Mouse (Mus musculus): ENCODE data around the gene Shisa8. TPM values are rescaled to one million over a fixed set of nuclear protein-coding genes. Genes with fewer than 3 reads are reported as not detected.

Shisa8 gene
- total RNA-seq, 2 experiments from 2014 or later = 0.23 TPM; not detected in 1

- no peak for DNase-seq (ENCODE audit: low spot score in 2 of 2)
These were observed 11.3 kb upstream of the Shisa8 start, which contains the start of gene Tnfrsf13c for GRCm38 (mm10) chr15:82223657-82224601. TSS of gene Tnfrsf13c (minus strand) at chr15:82224369.

GRCm38 (mm10) chr15:82223251-82223650 is 10.6 kb upstream of the Shisa8 start:
- no peak for DNase-seq (ENCODE audit: low spot score in 2 of 2)

DNA sequence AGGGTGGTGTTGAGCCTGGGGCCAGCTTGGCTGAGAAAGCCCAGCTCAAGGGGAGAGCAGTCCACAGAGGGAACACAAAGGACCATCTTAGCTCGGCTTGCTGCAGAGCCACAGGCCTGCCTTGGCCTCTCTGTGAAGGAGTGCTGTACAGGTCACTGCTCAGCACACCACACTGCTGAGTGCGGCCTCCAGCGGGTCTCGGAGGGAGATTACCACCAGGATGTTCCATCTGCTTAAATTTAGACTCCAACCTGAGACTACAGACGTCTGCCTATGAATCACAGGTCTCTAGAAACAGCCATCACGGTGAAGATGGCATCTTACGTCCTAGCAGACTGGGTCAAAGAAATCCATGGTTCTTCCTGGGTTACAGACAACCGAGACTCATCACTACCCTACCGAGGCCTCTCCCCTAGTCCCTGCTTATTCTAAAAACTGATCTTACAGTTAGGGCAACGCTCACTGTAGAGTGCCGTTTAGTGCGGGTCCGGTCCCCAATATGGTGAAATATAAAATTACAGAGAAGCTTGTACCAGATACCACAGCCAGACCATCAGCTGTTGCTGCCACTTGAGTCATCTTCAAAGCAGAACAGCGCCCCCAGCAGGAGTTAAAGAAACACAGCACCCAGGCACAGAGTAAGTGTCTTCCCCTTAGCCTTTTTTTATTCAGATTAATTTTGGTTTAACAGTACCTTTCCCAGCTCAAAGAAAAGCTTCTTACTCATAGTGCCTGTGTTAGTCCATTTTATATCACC is 8.7 kb upstream of the Shisa8 start:
- no peak for DNase-seq (ENCODE audit: low spot score in 2 of 2)

- DNase-seq (ENCODE audit: low spot score in 2 of 2) = no peak
These were observed 7.5 kb upstream of the Shisa8 start for GRCm38 (mm10) chr15:82220003-82220675.

- DNase-seq (ENCODE audit: low spot score in 2 of 2) = no peak
These were observed 6.4 kb upstream of the Shisa8 start for GRCm38 (mm10) chr15:82218778-82219666.

GRCm38 (mm10) chr15:82217980-82218379 is 5.4 kb upstream of the Shisa8 start:
- no peak for DNase-seq (ENCODE audit: low spot score in 2 of 2)

- DNase-seq (ENCODE audit: low spot score in 2 of 2) = no peak
These were observed 4.4 kb upstream of the Shisa8 start for GRCm38 (mm10) chr15:82217039-82217438.

DNA sequence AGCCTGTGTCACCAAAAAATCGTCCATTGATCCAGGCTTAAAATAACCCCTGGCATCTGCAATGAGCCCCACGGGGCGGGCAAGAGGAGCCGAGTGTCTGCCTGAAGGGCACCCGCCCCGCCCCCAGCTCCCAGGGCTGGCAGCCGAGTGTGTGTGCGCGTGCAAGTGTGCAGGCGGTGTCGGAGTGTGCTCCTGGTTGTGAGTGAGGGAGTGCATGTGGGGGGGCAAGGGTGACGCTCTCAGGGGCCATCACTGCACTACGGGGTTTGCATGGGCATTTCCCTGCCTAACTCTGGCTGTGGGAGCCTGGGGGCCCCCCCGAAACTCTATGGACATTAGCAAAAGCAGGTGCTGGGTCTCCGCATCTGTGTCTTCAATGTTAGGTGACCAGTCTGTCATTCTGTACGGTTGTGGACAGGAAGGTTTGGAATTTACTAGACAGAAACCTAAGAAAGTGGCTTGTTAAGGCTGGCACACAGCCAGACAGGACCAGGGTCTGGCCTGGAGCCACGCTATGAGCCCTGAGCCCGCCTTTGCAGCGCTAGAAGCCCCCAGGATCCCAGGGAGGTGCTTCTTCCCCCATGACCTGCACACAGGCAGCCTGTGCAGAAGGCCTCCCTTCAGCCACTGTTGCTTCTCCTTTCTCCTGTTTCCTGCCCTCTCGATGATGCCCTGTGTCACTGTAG is 3.7 kb upstream of the Shisa8 start:
- no peak for DNase-seq (ENCODE audit: low spot score in 2 of 2)

DNA sequence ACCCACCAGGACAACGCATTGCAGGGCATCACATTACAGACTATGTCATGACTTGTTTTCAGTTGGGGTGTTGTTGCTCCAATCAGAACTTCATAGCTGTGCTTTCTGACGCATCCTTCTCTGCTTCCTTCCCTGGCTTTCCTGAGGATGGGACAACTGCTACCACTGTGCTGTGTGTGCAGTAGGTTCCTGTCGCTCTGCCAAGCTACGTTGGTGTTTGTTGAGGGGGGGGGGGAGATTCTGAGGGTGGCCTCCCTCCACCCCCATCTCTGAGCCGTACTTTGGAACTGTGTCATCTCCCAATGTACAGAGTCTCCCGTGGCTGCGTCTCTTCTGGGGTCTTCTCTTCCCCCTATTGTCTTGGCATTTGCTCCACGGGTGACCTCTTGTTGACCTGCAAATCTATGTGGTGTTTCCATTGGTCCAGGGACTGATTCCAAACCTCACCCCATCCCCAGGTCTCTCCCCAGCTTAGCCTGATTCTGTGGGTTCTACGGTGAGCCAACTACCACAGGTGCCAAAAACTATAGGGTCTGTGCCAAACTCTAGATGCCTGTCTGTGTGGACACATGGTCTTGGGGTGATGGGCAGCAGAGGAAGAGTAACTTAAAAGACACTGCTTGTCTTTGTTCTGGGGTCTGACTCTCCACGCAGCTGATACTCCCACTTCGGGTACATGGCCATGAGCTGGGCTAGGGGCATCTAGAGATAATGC is 2.9 kb upstream of the Shisa8 start:
- DNase-seq (ENCODE audit: low spot score in 2 of 2) = no peak

DNA sequence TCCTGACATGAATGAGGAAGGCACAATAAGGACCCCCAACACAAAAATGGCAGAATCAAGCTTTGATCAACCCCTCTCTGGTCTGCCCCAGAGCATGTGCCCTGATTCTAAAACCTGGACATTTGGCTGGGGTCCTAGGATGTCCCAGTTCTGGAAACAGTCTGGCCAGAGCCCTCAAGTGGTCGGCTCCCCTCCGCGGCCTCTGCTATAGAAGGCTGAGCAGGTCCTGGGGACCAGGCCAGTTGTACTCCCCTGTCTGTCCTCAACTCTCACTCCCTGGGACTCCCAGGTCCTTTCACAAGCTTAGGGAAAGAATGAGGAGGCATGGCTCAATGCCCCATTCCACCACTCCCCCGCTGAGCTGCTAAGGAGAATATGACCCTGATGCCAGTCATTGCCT is 607 bp upstream of the Shisa8 start:
- no peak for DNase-seq (ENCODE audit: low spot score in 2 of 2)

DNA sequence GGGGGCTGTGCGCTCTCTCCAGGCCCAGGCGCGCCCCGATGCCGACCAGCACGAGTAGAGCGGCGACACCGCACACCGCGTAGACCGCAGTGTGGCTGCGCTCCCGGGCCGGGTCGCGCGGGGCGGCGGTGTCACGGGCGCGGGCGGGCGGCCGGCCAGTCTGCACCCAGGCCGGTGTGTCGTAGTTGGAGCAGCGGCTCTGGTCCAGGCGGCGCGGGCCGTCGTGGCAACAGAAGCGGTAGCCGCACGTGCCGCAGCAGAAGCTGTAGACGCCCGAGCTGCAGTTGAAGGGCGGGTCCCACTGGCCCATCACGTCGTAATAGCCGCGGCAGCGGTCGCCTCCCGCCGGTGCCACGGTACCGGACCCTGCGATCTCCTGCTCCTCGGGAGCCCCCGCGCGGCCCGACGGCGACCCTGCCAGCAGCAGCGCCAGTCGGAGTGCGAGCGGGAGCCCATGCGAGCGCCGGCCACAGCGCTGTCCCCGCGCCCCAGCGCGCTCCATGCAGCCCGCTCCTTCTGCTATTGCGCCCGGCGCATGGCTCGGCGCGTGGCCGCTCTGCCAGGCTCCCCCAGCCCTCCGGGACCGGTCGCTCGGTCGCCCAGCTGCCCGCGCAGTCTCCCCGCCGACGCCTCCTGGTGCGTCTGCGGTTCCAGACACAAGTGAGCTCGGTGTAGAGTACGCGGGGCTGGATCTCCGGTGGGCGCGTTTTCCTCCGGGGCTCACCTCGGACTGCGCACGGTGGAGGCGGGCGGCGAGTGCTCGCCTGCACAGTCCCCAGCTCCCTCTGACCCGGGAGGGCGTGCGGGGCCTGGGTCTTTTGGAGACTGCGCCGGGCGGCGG is 484 bp downstream of the Shisa8 start:
- no peak for DNase-seq (ENCODE audit: low spot score in 2 of 2)

DNA sequence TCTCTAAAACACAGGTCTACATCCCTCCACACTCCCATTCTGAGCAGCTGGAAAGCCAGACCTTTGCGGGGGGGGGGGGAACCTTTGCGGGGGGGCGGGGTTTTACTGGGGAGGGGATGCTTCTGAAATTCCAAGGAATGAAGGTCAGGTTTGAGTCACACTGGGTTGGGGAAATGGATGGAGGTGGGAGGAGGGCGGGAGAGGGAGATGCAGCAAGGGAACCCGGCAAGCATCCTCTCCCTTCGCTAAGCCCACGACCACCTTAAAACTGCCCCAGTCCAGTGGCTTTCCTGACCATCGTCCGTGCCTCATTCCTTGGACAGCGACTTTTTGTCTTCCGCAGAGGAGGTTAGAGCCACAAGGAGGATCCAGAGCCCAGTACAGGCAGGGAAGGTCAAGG is 1.3 kb downstream of the Shisa8 start:
- DNase-seq (ENCODE audit: low spot score in 2 of 2) = no peak

GRCm38 (mm10) chr15:82210801-82211200 is 1.8 kb downstream of the Shisa8 start:
- no peak for DNase-seq (ENCODE audit: low spot score in 2 of 2)

- no peak for DNase-seq (ENCODE audit: low spot score in 2 of 2)
These were observed 3.1 kb downstream of the Shisa8 start for GRCm38 (mm10) chr15:82209295-82210050.

DNA sequence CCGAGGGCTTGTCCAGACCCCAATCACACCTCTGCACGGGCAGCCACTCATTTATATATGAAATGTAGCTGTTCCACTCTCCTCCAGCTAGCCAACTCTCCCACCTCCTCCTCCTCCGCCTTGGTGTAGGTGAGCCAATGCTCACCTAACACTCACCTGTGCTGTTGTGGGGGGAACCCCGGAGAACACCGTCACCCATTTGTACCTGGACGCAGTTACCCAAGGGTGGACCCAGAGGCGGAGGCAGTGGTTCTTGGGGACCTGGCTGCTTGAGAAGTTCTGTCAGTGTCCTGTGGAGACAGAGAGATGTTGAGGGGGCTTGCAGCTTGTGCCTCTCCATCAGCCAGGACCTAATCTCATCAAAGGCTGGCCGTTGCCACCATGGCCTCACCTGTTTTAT is 4.3 kb downstream of the Shisa8 start:
- DNase-seq (ENCODE audit: low spot score in 2 of 2) = no peak

DNA sequence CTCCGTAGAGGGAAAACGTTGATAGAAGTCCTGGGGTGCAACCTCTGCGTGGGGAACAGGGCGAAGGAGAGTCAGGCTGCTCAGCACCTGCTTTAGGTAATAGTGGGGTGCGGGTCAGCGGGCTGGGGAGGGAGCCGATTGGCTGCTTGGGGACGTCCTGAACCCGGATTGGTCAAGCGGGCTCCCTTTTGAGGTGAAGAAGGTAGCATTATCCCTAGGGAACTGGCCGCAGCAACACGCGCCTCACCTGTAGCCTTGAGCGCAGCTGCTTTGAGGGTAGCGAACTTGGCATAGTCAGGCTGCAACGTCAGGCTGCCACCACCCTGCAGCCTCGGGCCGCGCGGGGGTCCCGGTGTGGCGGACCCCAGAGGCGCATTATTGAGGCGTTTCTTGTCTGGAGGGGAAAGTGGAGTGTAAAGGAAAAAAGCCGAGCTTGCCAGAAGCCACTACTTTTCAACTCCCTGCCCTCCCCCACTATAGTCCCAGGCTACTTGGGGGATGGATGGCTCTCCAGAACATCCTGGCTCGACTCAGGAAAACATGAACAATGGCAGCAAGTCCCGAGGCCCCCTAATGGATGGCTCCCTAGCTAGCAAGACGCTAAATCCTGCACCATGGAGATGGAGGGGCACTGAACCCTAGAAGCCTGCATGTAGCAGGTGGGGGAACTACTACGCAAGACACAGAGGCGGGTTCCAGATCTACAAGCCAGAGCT is 5.0 kb downstream of the Shisa8 start:
- DNase-seq (ENCODE audit: low spot score in 2 of 2) = no peak

DNA sequence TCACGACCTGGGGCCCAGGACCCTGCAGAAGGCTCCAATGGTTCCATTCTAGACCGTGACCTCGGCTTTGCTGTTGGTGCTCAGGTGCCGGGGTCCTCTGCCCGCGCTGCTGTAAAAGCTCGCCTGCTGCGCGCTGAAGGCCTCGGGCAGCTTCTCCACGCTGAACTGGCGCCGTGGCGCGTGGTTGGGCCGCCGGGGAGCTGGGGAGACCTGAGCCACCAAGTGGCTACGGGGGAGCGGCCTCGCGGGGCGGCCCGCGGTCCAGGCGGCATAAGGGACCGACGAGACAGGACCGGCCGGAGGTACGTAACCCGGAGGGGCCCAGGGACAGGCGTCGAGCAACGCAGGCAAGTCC is 5.5 kb downstream of the Shisa8 start:
- no peak for DNase-seq (ENCODE audit: low spot score in 2 of 2)
